Mouse (Mus musculus) MEL (cell line): ENCODE results near the gene Igf2bp3. TPM values are rescaled to one million over a fixed set of nuclear protein-coding genes. Genes with fewer than 3 reads are reported as not detected.

Source experiments
- DNase-seq: peaks from one replicate; pipeline ENCODE4 v3.0.0; 2011; ENCODE audit warnings: low read depth, low spot score
- H3K27ac ChIP-seq: 2 replicates; pipeline ENCODE4 v1.5.1; 2012; ENCODE audit warnings: low read depth, mild to moderate bottlenecking, control low read depth, low read length, moderate library complexity; ENCODE audit not compliant: control insufficient read depth
- H3K27me3 ChIP-seq, 2 experiments: fragments of 150-350 bp in 1 of 2; sonication (generic) in 1 of 2; 2 replicates each; pipeline ENCODE4 v1.6.1; 2012; ENCODE audit warnings: low read length in 2 of 2, mild to moderate bottlenecking in 2 of 2, improper control_type of control experiment in 1 of 2, moderate library complexity in 1 of 2; ENCODE audit not compliant: insufficient read depth in 2 of 2, control insufficient read depth in 1 of 2
- H3K36me3 ChIP-seq, 2 experiments: 2 replicates each; pipeline ENCODE4 v1.6.1; 2012 to 2014; ENCODE audit warnings: low read length in 2 of 2, improper control_type of control experiment in 1 of 2, inconsistent platforms in 1 of 2, mild to moderate bottlenecking in 1 of 2; ENCODE audit not compliant: insufficient read depth in 2 of 2, control insufficient read depth in 1 of 2
- H3K4me1 ChIP-seq, 2 experiments: fragments of 150-350 bp in 1 of 2; sonication (generic) in 1 of 2; 2 replicates each; pipeline ENCODE4 v1.6.1; 2012; ENCODE audit warnings: low read length in 2 of 2, improper control_type of control experiment in 1 of 2, mild to moderate bottlenecking in 1 of 2; ENCODE audit not compliant: insufficient read depth in 2 of 2, control insufficient read depth in 1 of 2
- H3K4me3 ChIP-seq, 2 experiments: fragments of 150-350 bp in 1 of 2; sonication (generic) in 1 of 2; 2 replicates each; pipeline ENCODE4 v1.5.1; 2012; ENCODE audit warnings: low read depth in 2 of 2, low read length in 2 of 2, mild to moderate bottlenecking in 2 of 2, moderate library complexity in 2 of 2, control low read depth in 1 of 2, improper control_type of control experiment in 1 of 2; ENCODE audit not compliant: control insufficient read depth in 1 of 2, insufficient read depth in 1 of 2
- H3K79me2 ChIP-seq: 2 replicates; pipeline ENCODE4 v1.6.1; 2012; ENCODE audit warnings: mild to moderate bottlenecking, low read length, moderate library complexity; ENCODE audit not compliant: control insufficient read depth, poor library complexity, insufficient read depth
- H3K9ac ChIP-seq: 2 replicates; pipeline ENCODE4 v1.6.1; 2012; ENCODE audit warnings: low read depth, mild to moderate bottlenecking, control low read depth, low read length, moderate library complexity; ENCODE audit not compliant: control insufficient read depth, poor library complexity, severe bottlenecking
- H3K9me3 ChIP-seq: fragments of 150-350 bp; sonication (generic); replicated peaks from 2 replicates; pipeline ENCODE4 v1.6.1; 2012; ENCODE audit warnings: mild to moderate bottlenecking, low read length, improper control_type of control experiment, moderate library complexity; ENCODE audit not compliant: insufficient read depth
- CHD1 ChIP-seq: IDR thresholded peaks from 2 replicates; pipeline ENCODE4 v1.6.1; 2012; ENCODE audit warnings: low read depth, mild to moderate bottlenecking, inconsistent platforms, low read length, improper control_type of control experiment
- EP300 ChIP-seq, 2 experiments: IDR thresholded peaks; 2 replicates each; pipeline ENCODE4 v1.6.1; 2011; ENCODE audit warnings: improper control_type of control experiment in 2 of 2, low read length in 2 of 2, low read depth in 1 of 2, mild to moderate bottlenecking in 1 of 2
- ETS1 ChIP-seq: IDR thresholded peaks from 2 replicates; pipeline ENCODE4 v1.6.1; 2012; ENCODE audit warnings: low read depth, mild to moderate bottlenecking, inconsistent platforms, low read length, improper control_type of control experiment, moderate library complexity
- MAX ChIP-seq: IDR thresholded peaks from 2 replicates; pipeline ENCODE4 v1.6.1; 2011; ENCODE audit warnings: low read length, improper control_type of control experiment
- MXI1 ChIP-seq: IDR thresholded peaks from 2 replicates; pipeline ENCODE4 v1.6.1; 2011; ENCODE audit warnings: mild to moderate bottlenecking, low read depth, low read length, improper control_type of control experiment
- MYB ChIP-seq: IDR thresholded peaks from 2 replicates; pipeline ENCODE4 v1.6.1; 2011; ENCODE audit warnings: mild to moderate bottlenecking, low read depth, low read length, improper control_type of control experiment
- NELFE ChIP-seq: IDR thresholded peaks from 2 replicates; pipeline ENCODE4 v1.6.1; 2011; ENCODE audit warnings: low read depth, low read length, improper control_type of control experiment
- POLR2AphosphoS2 ChIP-seq: IDR thresholded peaks from 2 replicates; pipeline ENCODE4 v1.6.1; 2011; ENCODE audit warnings: low read length, improper control_type of control experiment
- RCOR1 ChIP-seq: IDR thresholded peaks from 2 replicates; pipeline ENCODE4 v1.6.1; 2012; ENCODE audit warnings: low read depth, mild to moderate bottlenecking, inconsistent platforms, low read length, improper control_type of control experiment
- TAL1 ChIP-seq: IDR thresholded peaks from 2 replicates; pipeline ENCODE4 v1.6.1; 2012; ENCODE audit warnings: mild to moderate bottlenecking, inconsistent platforms, low read length, moderate library complexity, mixed read lengths
- TCF12 ChIP-seq: IDR thresholded peaks from 2 replicates; pipeline ENCODE4 v1.6.1; 2014; ENCODE audit warnings: low read depth, mild to moderate bottlenecking, inconsistent platforms, low read length, improper control_type of control experiment, moderate library complexity
- ZNF384 ChIP-seq: IDR thresholded peaks from 2 replicates; pipeline ENCODE4 v1.6.1; 2012; ENCODE audit warnings: low read depth, mild to moderate bottlenecking, inconsistent platforms, low read length, improper control_type of control experiment
- polyA plus RNA-seq, 2 experiments: library from polyadenylated mRNA; stranded (reverse) in 1 of 2; unstranded in 1 of 2; fragments of >175 nt in 1 of 2; fragments of >200 nt in 1 of 2; gene quantifications; 2 replicates each; pipeline versions ENCODE4 v1.2.1 to v1.2.4; 2012; ENCODE audit warnings: low replicate concordance in 2 of 2, low read depth in 1 of 2; ENCODE audit not compliant: insufficient read length in 2 of 2, insufficient read depth in 1 of 2, missing spikeins in 1 of 2
- total RNA-seq: library from RNA; depleted of rRNA; stranded (reverse); fragments of 300-350 nt; gene quantifications from 2 replicates; pipeline ENCODE4 v1.2.3, GENCODE M21; 2012; rRNA removed

Gene Igf2bp3
- total and polyA plus RNA-seq, 3 experiments = 0.12 to 0.29 TPM; not detected in 1

- no peak for DNase-seq
- no peaks in the 10 kb centered on the region for H3K79me2 ChIP-seq
- H3K27me3 ChIP-seq = no peaks in the 10 kb centered on the region; a peak in 1 of 4 replicates
- H3K4me3 ChIP-seq = no peak within 1 kb of the TSS
- H3K36me3 ChIP-seq = no peaks in the 10 kb centered on the region
- no peak within 1 kb of the TSS for H3K27ac ChIP-seq
- H3K4me1 ChIP-seq = no peaks in the 10 kb centered on the region
- no peak within 1 kb of the TSS for H3K9ac ChIP-seq
- no peak for TF ChIP-seq RCOR1
- TF ChIP-seq TCF12 = no peak
- no peak for TF ChIP-seq ZNF384
- no peak for TF ChIP-seq POLR2AphosphoS2
- TF ChIP-seq ETS1 = no peak
- TF ChIP-seq CHD1 = no peak
- TF ChIP-seq EP300 (IDR thresholded peaks at IDR 0.05; ENCODE audit: low read depth in 1 of 2, low read length in 2 of 2) = no peak
- TF ChIP-seq MXI1 = no peak
- no peak for TF ChIP-seq MAX
- TF ChIP-seq TAL1 = no peak
- TF ChIP-seq MYB = no peak
- no peak for TF ChIP-seq NELFE
- no peaks in the 10 kb centered on the region for H3K9me3 ChIP-seq
Measured at GRCm38 (mm10) chr6:49036275-49037267, 178.2 kb downstream of the Igf2bp3 start, which contains the start of gene Gpnmb. Gene Gpnmb (plus strand): TSS chr6:49036546.

Other genes with a start within 250 kb of the Igf2bp3 start
- not detected in 2 replicates for gene Doxl2, start 240.0 kb downstream of the Igf2bp3 start, total RNA-seq
- not detected for gene Doxl2, start 240.0 kb downstream of the Igf2bp3 start, polyA plus RNA-seq
- gene Svs1, start 228.1 kb downstream of the Igf2bp3 start, total RNA-seq = not detected in 2 replicates
- gene Svs1, start 228.1 kb downstream of the Igf2bp3 start, polyA plus RNA-seq = not detected
- not detected in 2 replicates for gene Gpnmb, start 178.4 kb downstream of the Igf2bp3 start, total RNA-seq
- gene Gpnmb, start 178.4 kb downstream of the Igf2bp3 start, polyA plus RNA-seq = not detected
- 27.1 and 27.8 TPM in 2 replicates for gene Malsu1, start 141.2 kb downstream of the Igf2bp3 start, total RNA-seq
- gene Malsu1, start 141.2 kb downstream of the Igf2bp3 start, polyA plus RNA-seq = 10 to 100 TPM in 1 of 2 experiments, not detected in 1; 60.7 TPM
- 108 and 114 TPM in 2 replicates for gene Tra2a, start 49.1 kb upstream of the Igf2bp3 start, total RNA-seq
- 10 to 100 TPM in 1 of 2 experiments, not detected in 1; 85.2 TPM for gene Tra2a, start 49.1 kb upstream of the Igf2bp3 start, polyA plus RNA-seq
- gene Ccdc126, start 104.3 kb upstream of the Igf2bp3 start, total RNA-seq = 3.9 and 4.4 TPM in 2 replicates
- 1 to 10 TPM in 1 of 2 experiments, not detected in 1; 3.8 TPM for gene Ccdc126, start 104.3 kb upstream of the Igf2bp3 start, polyA plus RNA-seq
- not detected in 2 replicates for gene Fam221a, start 152.8 kb upstream of the Igf2bp3 start, total RNA-seq
- gene Fam221a, start 152.8 kb upstream of the Igf2bp3 start, polyA plus RNA-seq = under 1 TPM in 1 of 2 experiments, not detected in 1; 0.08 TPM
- gene Stk31, start 180.6 kb upstream of the Igf2bp3 start, total RNA-seq = not detected in 2 replicates
- not detected for gene Stk31, start 180.6 kb upstream of the Igf2bp3 start, polyA plus RNA-seq